Mouse (Mus musculus) embryonic facial prominence, embryonic 14.5 days (tissue): Measurements from ENCODE around the gene Ankrd36. TPM values are rescaled to one million over a fixed set of nuclear protein-coding genes. Genes with fewer than 3 reads are reported as not detected.

Experiments used
- polyA plus RNA-seq: library from polyadenylated mRNA; unstranded; fragments of >200 nt; fragmentation: Nextera tagmentation; extraction: Ambion mirVana; gene quantifications from 2 replicates; pipeline ENCODE4 v1.2.1, GENCODE M21; 2014

Gene Ankrd36
- polyA plus RNA-seq, 1 experiment from 2014 or later: not detected

Other genes with a start within 250 kb of the Ankrd36 start
- 9.2 and 10.2 TPM in 2 replicates for gene Znrf3, start 124.8 kb upstream of the Ankrd36 start, polyA plus RNA-seq
- gene Xbp1, start 49.0 kb upstream of the Ankrd36 start, polyA plus RNA-seq: 205 and 223 TPM in 2 replicates
- 18.2 and 22.1 TPM in 2 replicates for gene Ccdc117, start 27.5 kb upstream of the Ankrd36 start, polyA plus RNA-seq
- gene Mrps24, start 146.0 kb downstream of the Ankrd36 start, polyA plus RNA-seq: 195 and 198 TPM in 2 replicates
- 22.5 and 25.2 TPM in 2 replicates for gene Urgcp, start 192.7 kb downstream of the Ankrd36 start, polyA plus RNA-seq
- 82.5 and 102 TPM in 2 replicates for gene Dbnl, start 218.8 kb downstream of the Ankrd36 start, polyA plus RNA-seq
- gene Pgam2, start 234.0 kb downstream of the Ankrd36 start, polyA plus RNA-seq: 157 and 228 TPM in 2 replicates